Mouse (Mus musculus): ENCODE measurements at regions not wholly inside any gene's neighbourhood (a gene's known extent, or its start where the extent isn't known, plus 50 kb on each side); places are given as distances from the start of the nearest gene placed in this dataset.

DNA sequence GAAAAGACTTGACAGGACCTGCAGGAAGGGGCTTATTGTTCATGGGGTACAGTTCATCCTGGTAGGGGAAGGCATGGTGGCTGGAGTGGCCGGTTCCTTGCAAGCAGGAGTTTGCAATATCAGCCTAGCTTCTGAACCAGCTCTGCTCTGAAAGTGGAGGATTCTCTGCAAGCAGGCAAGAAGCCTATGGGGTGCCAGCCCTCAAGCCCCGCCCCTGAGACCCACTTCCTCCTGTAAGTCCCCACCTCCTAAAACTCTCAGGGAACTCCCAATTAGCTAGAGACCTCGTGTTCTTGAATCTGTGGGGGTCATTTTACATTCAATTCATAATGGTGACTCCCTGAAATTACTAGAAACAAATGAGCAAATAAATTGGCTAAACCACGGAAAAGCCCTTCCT is 99.0 kb upstream of the Rnaseh2b start:
- Histone ChIP-seq H3K36me3 (no peaks in the 10 kb centered on the region), H3K4me2 (replicated peaks) (no peak overlapping the region), H3K4me3 (replicated peaks) (no peak overlapping the region), H3K9me3 (replicated peaks) (no peaks in the 10 kb centered on the region), H3K4me1 (peaks cover 21% of the 10 kb centered on the region), H3K27me3 (no peaks in the 10 kb centered on the region), H3K9ac (no peak overlapping the region), H3K27ac (replicated peaks) (no peak overlapping the region)
- 32% methylated on average over 4 of the region's 4 CpGs for WGBS
- no peak for ATAC-seq (ENCODE audit: insufficient number of reproducible peaks, low FRiP score, low TSS enrichment, low read depth)

- H3K9ac ChIP-seq: no peak overlapping the region
- H3K4me3 ChIP-seq (replicated peaks): no peak overlapping the region
- no peak overlapping the region; the same call in 1 of the 2 replicates for H3K27ac ChIP-seq (replicated peaks)
- peaks cover 21% of the 10 kb centered on the region for H3K4me1 ChIP-seq
- no peaks in the 10 kb centered on the region for H3K9me3 ChIP-seq (replicated peaks)
- 68% methylated on average over 4 of the region's 4 CpGs for WGBS
- no peaks in the 10 kb centered on the region for H3K27me3 ChIP-seq
- H3K4me2 ChIP-seq (replicated peaks): no peak overlapping the region
- no peak for ATAC-seq (ENCODE audit: insufficient number of reproducible peaks, low FRiP score, low TSS enrichment, low read depth)
- no peaks in the 10 kb centered on the region for H3K36me3 ChIP-seq
Observed at GRCm38 (mm10) chr14:62196776-62197175, 95.6 kb upstream of the Rnaseh2b start.

DNA sequence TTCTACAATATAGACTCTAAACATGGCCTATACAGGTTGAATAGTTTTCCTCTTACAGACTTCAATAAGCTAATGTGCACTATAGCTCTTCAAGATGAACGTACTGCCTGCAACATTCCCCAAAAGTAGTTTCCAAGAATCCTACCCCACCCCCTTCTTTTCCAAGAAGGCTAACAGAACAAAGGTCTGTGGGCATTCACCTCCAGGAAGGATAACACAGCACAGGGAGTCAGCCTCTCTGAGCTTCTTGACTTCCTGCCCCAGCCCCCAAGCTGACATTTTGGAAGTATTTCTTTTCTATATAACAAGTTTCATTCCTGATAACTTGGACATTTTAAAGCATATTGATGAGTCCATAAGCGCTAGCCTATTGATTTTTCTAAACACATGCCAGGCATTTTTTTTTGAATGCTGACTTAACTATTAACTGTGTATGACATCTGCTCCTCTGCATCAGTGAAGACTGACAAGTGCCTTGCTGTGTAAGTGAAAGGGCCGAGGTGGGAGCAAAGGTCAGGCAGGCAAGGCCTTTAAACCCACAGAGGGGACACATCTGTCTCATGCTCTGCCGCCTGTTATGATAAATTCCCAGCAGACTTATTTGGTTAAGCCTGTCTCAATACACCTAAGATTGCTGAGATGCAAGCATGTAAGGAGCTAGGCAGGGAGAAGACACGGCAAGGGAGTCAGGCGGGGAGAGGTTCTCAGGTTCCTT is 93.8 kb upstream of the Rnaseh2b start:
- Histone ChIP-seq H3K27ac (replicated peaks) (no peak overlapping the region), H3K4me3 (replicated peaks) (no peak overlapping the region), H3K4me1 (peaks cover 10% of the 10 kb centered on the region), H3K9ac (no peak overlapping the region), H3K4me2 (replicated peaks) (no peak overlapping the region), H3K27me3 (no peaks in the 10 kb centered on the region), H3K9me3 (replicated peaks) (no peaks in the 10 kb centered on the region), H3K36me3 (no peaks in the 10 kb centered on the region)
- no peak for ATAC-seq (ENCODE audit: insufficient number of reproducible peaks, low FRiP score, low TSS enrichment, low read depth)
- 60% methylated on average over 6 of the region's 6 CpGs for WGBS

GRCm38 (mm10) chr14:62215071-62215470 is 77.3 kb upstream of the Rnaseh2b start:
- no peak overlapping the region for H3K9ac ChIP-seq
- H3K27ac ChIP-seq (replicated peaks): no peak overlapping the region
- H3K4me1 ChIP-seq: no peaks in the 10 kb centered on the region
- 40% methylated on average over 1 of the region's 1 CpGs for WGBS
- no peak for ATAC-seq (ENCODE audit: insufficient number of reproducible peaks, low FRiP score, low TSS enrichment, low read depth)
- no peaks in the 10 kb centered on the region for H3K9me3 ChIP-seq (replicated peaks)
- H3K4me3 ChIP-seq (replicated peaks): no peak overlapping the region
- no peaks in the 10 kb centered on the region for H3K36me3 ChIP-seq
- no peak overlapping the region for H3K4me2 ChIP-seq (replicated peaks)
- H3K27me3 ChIP-seq: no peaks in the 10 kb centered on the region

DNA sequence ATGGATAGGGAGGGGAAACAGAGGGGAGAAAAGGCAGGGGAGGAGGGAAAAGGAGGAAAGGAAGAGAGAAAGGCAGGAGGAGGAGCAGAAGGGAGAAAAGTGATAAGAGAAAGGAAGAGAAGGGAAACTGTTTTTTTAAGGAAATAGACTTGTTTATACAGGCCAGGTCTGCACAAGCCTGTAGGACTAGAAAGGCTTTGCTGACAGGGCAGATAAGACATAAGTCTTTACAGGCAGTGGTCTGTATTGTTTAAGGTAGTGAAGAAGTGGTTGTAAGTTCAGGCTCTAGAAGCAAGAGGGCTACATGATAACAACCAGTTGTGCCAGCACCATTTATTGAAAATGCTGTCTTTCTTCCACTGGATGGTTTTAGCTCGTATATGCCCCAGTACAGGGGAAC is 75.4 kb upstream of the Rnaseh2b start:
- Histone ChIP-seq H3K4me1 (no peaks in the 10 kb centered on the region), H3K9me3 (replicated peaks) (no peaks in the 10 kb centered on the region), H3K9ac (no peak overlapping the region), H3K4me3 (replicated peaks) (no peak overlapping the region), H3K27ac (replicated peaks) (no peak overlapping the region), H3K27me3 (no peaks in the 10 kb centered on the region), H3K4me2 (replicated peaks) (no peak overlapping the region), H3K36me3 (no peaks in the 10 kb centered on the region)
- no peak for ATAC-seq (ENCODE audit: insufficient number of reproducible peaks, low FRiP score, low TSS enrichment, low read depth)
- WGBS: 79% methylated on average over 1 of the region's 1 CpGs

GRCm38 (mm10) chr14:62217971-62218370 is 74.4 kb upstream of the Rnaseh2b start:
- 62% methylated on average over 2 of the region's 2 CpGs for WGBS
- H3K27ac ChIP-seq (replicated peaks): no peak overlapping the region
- H3K9ac ChIP-seq: no peak overlapping the region
- H3K4me2 ChIP-seq (replicated peaks): no peak overlapping the region
- no peaks in the 10 kb centered on the region for H3K36me3 ChIP-seq
- no peaks in the 10 kb centered on the region for H3K9me3 ChIP-seq (replicated peaks)
- no peaks in the 10 kb centered on the region for H3K4me1 ChIP-seq
- no peak; the same call in 1 of the 2 replicates for ATAC-seq (ENCODE audit: insufficient number of reproducible peaks, low FRiP score, low TSS enrichment, low read depth)
- H3K27me3 ChIP-seq: no peaks in the 10 kb centered on the region
- H3K4me3 ChIP-seq (replicated peaks): no peak overlapping the region

- H3K27ac ChIP-seq (replicated peaks): no peak overlapping the region
- no peaks in the 10 kb centered on the region for H3K27me3 ChIP-seq
- H3K9ac ChIP-seq: no peak overlapping the region
- no peaks in the 10 kb centered on the region for H3K4me1 ChIP-seq
- no peak for ATAC-seq (ENCODE audit: insufficient number of reproducible peaks, low FRiP score, low TSS enrichment, low read depth)
- no peaks in the 10 kb centered on the region for H3K9me3 ChIP-seq (replicated peaks)
- H3K4me2 ChIP-seq (replicated peaks): no peak overlapping the region
- no peaks in the 10 kb centered on the region for H3K36me3 ChIP-seq
- no peak overlapping the region for H3K4me3 ChIP-seq (replicated peaks)
- WGBS: 50% methylated on average over 2 of the region's 2 CpGs
Observed at GRCm38 (mm10) chr14:62218716-62219115, 73.7 kb upstream of the Rnaseh2b start.

DNA sequence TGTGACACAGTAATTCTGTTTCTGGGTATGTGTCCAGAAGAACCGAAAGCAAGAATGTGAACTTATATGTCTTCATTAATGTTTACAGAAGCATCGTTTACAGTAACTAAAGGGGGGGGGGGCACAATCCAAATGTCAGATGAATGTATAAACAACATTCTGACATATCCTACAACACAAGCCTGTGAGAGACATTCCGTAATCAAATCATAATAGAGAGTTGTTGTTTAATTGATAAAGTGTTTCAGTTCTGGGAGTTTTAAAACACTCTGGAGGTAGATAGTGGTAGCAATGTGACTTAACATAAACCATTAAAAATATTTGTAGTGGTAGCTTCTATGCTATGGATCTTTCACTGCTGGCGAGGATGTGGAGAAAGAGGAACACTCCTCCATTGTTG is 71.6 kb upstream of the Rnaseh2b start:
- H3K4me3 ChIP-seq (replicated peaks): no peak overlapping the region
- no peak overlapping the region for H3K27ac ChIP-seq (replicated peaks)
- H3K4me2 ChIP-seq (replicated peaks): no peak overlapping the region
- no peak for ATAC-seq (ENCODE audit: insufficient number of reproducible peaks, low FRiP score, low TSS enrichment, low read depth)
- H3K4me1 ChIP-seq: no peaks in the 10 kb centered on the region
- no peaks in the 10 kb centered on the region for H3K36me3 ChIP-seq
- no peak overlapping the region for H3K9ac ChIP-seq
- 87% methylated on average over 4 of the region's 4 CpGs for WGBS
- H3K27me3 ChIP-seq: no peaks in the 10 kb centered on the region
- H3K9me3 ChIP-seq (replicated peaks): no peaks in the 10 kb centered on the region
